Mouse (Mus musculus) heart, postnatal 0 days (tissue): Measurements from ENCODE around the gene Tex2. TPM values are rescaled to one million over a fixed set of nuclear protein-coding genes. Genes with fewer than 3 reads are reported as not detected.

Experiments used
- ATAC-seq: fragments of 200-750 bp; cut with Nextera tagmentation; 2 replicates; pipeline ENCODE4 v1.8.0; 2017; ENCODE audit warnings: low read depth, moderate number of reproducible peaks, moderate library complexity; ENCODE audit not compliant: insufficient read depth
- DNase-seq: peaks from one replicate; pipeline ENCODE4 v3.0.0-alpha.2; 2016; ENCODE audit warnings: low spot score
- H3K27ac ChIP-seq: fragments of 300-500 bp; sonication (generic); 2 replicates; pipeline ENCODE4 v1.5.1; 2014; ENCODE audit warnings: low read depth, mild to moderate bottlenecking
- H3K27me3 ChIP-seq: fragments of 300-500 bp; sonication (generic); 2 replicates; pipeline ENCODE4 v1.6.1; 2014; ENCODE audit warnings: low read length, mixed read lengths; ENCODE audit not compliant: control insufficient read depth, insufficient read depth
- H3K36me3 ChIP-seq: fragments of 300-500 bp; sonication (generic); replicated peaks from 2 replicates; pipeline ENCODE4 v1.6.1; 2014; ENCODE audit warnings: low read length, mixed read lengths; ENCODE audit not compliant: control insufficient read depth, insufficient read depth
- H3K4me1 ChIP-seq: fragments of 300-500 bp; sonication (generic); 2 replicates; pipeline ENCODE4 v1.6.1; 2014; ENCODE audit warnings: antibody characterized with exemption; ENCODE audit not compliant: control insufficient read depth, insufficient read depth
- H3K4me2 ChIP-seq: fragments of 300-500 bp; sonication (generic); 2 replicates; pipeline ENCODE4 v1.6.1; 2014; ENCODE audit warnings: low read depth, mild to moderate bottlenecking, low read length, moderate library complexity
- H3K4me3 ChIP-seq: fragments of 300-500 bp; sonication (generic); 2 replicates; pipeline ENCODE4 v1.5.1; 2014; ENCODE audit warnings: low read depth, low read length
- H3K9ac ChIP-seq: fragments of 300-500 bp; sonication (generic); replicated peaks from 2 replicates; pipeline ENCODE4 v1.6.1; 2014; ENCODE audit warnings: low read depth, low read length, mixed read lengths
- H3K9me3 ChIP-seq: fragments of 300-500 bp; sonication (generic); replicated peaks from 2 replicates; pipeline ENCODE4 v1.6.1; 2016; ENCODE audit warnings: low read length; ENCODE audit not compliant: control insufficient read depth
- CTCF ChIP-seq: IDR thresholded peaks from 2 replicates; pipeline ENCODE4 v1.5.1; 2016; ENCODE audit warnings: antibody characterized with exemption, control low read depth, low read depth
- EP300 ChIP-seq: IDR thresholded peaks from 2 replicates; pipeline ENCODE4 v1.6.1; 2016; ENCODE audit warnings: antibody characterized with exemption, low read depth
- WGBS: fragments of 180-500 bp; shearing (Covaris S2); extraction: QIAGEN DNeasy Blood & Tissue Kit; methylation state at CpG from one replicate; pipeline ENCODE4 v1.1.7; 2014; 5-methylcytosine and 5-hydroxymethylcytosine counted together
- polyA plus RNA-seq: library from polyadenylated mRNA; unstranded; fragments of >200 nt; fragmentation: Nextera tagmentation; extraction: Ambion mirVana; gene quantifications from 2 replicates; pipeline ENCODE4 v1.2.1, GENCODE M21; 2015
- total RNA-seq: library from RNA; depleted of rRNA; stranded (reverse); fragments of >200 nt; gene quantifications from 2 replicates; pipeline ENCODE4 v1.2.3, GENCODE M21; 2014; ENCODE audit warnings: low replicate concordance

The Tex2 gene
- total and polyA plus RNA-seq, 2 experiments from 2014 or later, result 14.0 to 37.4 TPM

DNA sequence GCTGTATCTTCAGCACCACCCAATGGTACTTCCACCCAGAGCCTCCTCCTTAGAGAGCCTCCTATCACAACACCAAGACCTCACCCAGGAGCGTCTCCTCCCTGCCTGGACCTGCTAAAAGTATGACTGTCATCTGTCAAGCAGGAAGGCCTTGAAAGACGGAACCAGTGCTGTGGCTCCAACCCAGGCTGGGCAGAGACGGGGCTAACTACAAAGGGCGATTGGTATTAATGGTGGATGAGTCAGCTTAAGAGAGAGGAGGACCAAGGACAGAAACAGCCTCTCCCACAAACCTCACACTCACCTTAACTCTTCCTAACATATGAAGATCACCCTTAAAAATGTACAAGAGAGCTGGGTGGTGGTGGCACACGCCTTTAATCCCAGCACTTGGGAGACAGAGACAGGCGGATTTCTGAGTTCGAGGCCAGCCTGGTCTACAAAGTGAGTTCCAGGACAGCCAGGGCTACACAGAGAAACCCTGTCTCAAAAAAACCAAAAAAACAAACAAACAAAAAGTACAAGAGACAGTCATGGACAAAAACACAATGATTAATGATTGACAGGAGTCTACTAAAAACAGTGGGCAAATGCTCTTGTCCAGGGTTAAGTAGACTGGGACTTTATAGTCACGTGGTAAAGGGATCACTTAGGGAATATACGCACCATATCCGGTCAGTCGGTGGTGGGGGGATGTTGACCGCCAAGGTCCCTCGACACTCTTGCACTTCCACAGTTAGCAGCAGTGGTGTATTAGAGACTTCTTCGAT is 101.8 kb downstream of the Tex2 start:
- Histone ChIP-seq H3K4me1 (no peaks in the 10 kb centered on the region), H3K9me3 (no peaks in the 10 kb centered on the region), H3K27ac (peak overlapping the region; percentile 3; the same call in 1 of the 2 replicates), H3K4me2 (no peak overlapping the region), H3K9ac (no peak overlapping the region), H3K4me3 (no peak overlapping the region), H3K36me3 (peaks cover 20% of the 10 kb centered on the region), H3K27me3 (no peaks in the 10 kb centered on the region)
- no peak for DNase-seq
- 83% methylated on average over 14 of the region's 14 CpGs for WGBS
- ATAC-seq, result no peak
- TF ChIP-seq CTCF (no peak), EP300 (no peak)

DNA sequence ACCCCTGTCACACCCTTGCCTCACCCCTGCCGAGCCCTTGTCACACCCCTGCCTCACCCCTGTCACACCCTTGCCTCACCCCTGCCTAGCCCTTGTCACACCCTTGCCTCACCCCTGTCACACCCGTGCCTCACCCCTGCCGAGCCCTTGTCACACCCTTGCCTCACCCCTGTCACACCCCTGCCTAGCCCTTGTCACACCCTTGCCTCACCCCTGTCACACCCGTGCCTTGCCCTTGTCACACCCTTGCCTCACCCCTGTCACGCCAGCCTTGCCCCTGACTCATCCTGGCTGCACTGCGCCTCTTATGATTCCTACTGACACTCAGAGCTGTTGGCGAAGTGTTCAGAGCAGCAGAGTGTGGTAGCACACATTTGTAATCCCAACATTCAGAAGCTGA is 105.6 kb downstream of the Tex2 start:
- no peaks in the 10 kb centered on the region for H3K9me3 ChIP-seq
- no peak overlapping the region for H3K4me3 ChIP-seq
- ATAC-seq (no peak), DNase-seq (no peak)
- H3K4me2 ChIP-seq, result no peak overlapping the region
- H3K9ac ChIP-seq, result no peak overlapping the region
- no peaks in the 10 kb centered on the region for H3K27me3 ChIP-seq
- H3K27ac ChIP-seq, result no peak overlapping the region
- WGBS, result 77% methylated on average over 7 of the region's 7 CpGs
- H3K36me3 ChIP-seq, result peaks cover 20% of the 10 kb centered on the region
- TF ChIP-seq CTCF (no peak), EP300 (no peak)
- H3K4me1 ChIP-seq, result no peaks in the 10 kb centered on the region

DNA sequence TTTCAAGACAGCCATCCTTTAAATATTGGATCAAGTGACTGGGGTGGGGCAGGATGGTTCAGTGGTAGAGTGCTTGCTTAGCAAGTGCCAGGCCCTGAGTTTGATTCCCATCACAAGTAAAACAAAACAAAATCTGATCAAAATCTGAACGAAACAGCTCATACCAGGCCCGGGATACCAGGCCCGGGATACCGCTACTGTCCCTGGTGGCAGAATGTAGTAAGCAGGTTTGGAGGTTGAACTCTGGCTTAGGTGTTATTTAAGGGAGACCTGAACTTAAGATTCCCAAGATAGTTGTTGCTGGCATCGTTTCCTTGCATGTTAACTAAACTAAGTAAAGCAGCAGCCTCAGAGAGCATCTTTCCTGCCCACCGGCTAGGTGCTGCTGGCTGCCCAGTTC is 107.0 kb downstream of the Tex2 start:
- DNase-seq, result no peak
- H3K36me3 ChIP-seq, result peaks cover 13% of the 10 kb centered on the region
- H3K27ac ChIP-seq, result no peak overlapping the region
- no peak overlapping the region for H3K9ac ChIP-seq
- peaks cover 5% of the 10 kb centered on the region; the same call in 1 of the 2 replicates for H3K4me1 ChIP-seq
- TF ChIP-seq CTCF (peak; percentile 10; the same call in 1 of the 2 replicates), EP300 (no peak)
- no peaks in the 10 kb centered on the region for H3K9me3 ChIP-seq
- H3K4me3 ChIP-seq, result no peak overlapping the region
- no peak for ATAC-seq
- H3K27me3 ChIP-seq, result no peaks in the 10 kb centered on the region
- WGBS, result 79% methylated on average over 6 of the region's 6 CpGs
- H3K4me2 ChIP-seq, result no peak overlapping the region

DNA sequence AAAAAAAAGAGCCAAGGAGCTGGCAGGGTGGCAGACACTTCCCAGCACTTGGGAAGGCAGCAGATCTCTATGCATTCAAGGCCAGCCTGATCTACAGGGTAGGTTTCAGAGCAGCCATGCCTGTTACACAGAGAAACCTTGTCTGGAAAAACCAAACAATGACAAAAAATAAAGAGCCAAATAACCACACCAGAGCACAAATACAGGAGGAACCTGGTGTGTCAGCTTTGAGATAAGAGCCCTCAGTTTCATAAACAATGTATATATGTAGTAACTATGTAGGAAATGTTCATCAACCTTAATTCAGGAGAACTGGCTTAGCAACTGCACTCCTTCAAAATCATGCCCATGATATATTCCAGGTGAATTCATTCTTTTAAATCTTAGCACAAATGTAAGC is 109.1 kb downstream of the Tex2 start:
- H3K4me3 ChIP-seq, result no peak overlapping the region
- no peak overlapping the region for H3K4me2 ChIP-seq
- no peaks in the 10 kb centered on the region for H3K9me3 ChIP-seq
- peaks cover 6% of the 10 kb centered on the region for H3K36me3 ChIP-seq
- peaks cover 5% of the 10 kb centered on the region; the same call in 1 of the 2 replicates for H3K4me1 ChIP-seq
- TF ChIP-seq CTCF (no peak), EP300 (no peak)
- H3K27me3 ChIP-seq, result no peaks in the 10 kb centered on the region
- H3K27ac ChIP-seq, result no peak overlapping the region
- ATAC-seq, result no peak
- no peak overlapping the region for H3K9ac ChIP-seq
- no peak for DNase-seq

DNA sequence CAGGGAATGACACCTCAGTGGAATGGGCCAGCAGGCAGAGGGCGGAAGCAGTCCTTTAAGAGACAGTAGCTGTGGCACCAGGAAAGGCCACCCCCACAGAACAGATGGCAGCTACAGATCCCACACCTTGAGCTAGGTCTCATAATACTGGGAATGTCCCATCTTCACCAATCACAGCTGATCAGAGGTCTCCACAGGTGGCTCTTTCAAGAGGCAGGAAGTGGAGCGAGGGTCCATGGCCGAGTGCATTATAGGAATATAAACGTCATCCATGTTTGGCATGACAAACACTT is 109.9 kb downstream of the Tex2 start:
- TF ChIP-seq CTCF (no peak), EP300 (no peak)
- Histone ChIP-seq H3K27me3 (no peaks in the 10 kb centered on the region), H3K4me3 (no peak overlapping the region), H3K4me2 (no peak overlapping the region), H3K36me3 (no peaks in the 10 kb centered on the region; the same call in 1 of the 2 replicates), H3K27ac (no peak overlapping the region), H3K9me3 (no peaks in the 10 kb centered on the region), H3K4me1 (peaks cover 5% of the 10 kb centered on the region; the same call in 1 of the 2 replicates), H3K9ac (no peak overlapping the region)
- DNase-seq (no peak), ATAC-seq (no peak)
- 77% methylated on average over 4 of the region's 4 CpGs for WGBS
